ENCODE assay signal across 16 mouse cellular contexts in the genomic region with DNA sequence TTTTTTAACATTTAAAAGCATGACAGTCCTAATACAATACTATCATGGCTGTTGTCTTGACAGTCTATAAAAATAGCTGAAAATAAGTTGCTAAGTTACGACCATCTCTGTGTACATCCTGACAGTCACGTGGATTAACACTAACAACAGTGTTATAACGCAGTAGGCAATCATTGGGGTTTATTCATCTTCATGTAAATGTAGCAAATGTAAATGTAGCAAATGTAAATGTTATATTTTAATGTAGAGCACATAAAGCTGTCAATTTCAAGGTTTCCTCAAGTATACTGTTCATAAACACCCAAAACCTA. TPM values are rescaled to one million over a fixed set of nuclear protein-coding genes. Genes with fewer than 3 reads are reported as not detected.
DNase-seq lines count a peak whose midpoint lies in the region; ATAC-seq and TF ChIP-seq lines count a peak whose summit lies in the region.
"Had no signal": no experiment of that assay in that cellular context is flagged by ENCODE, and none has a peak within 500 bp of the region (broad histone marks: within the 10 kb centered on the region; RNA-seq: fewer than 3 reads in every experiment).

No protein-coding gene starts in this region.

- ATAC-seq in forebrain, embryonic 11.5 days (replicated peaks; ENCODE audit: low FRiP score), result peak; percentile 70
- ATAC-seq in limb, embryonic 12.5 days (ENCODE audit: insufficient number of reproducible peaks, insufficient read depth, low FRiP score, low TSS enrichment, low read depth), result peak; percentile 10; the same call in 1 of the 2 replicates
- ATAC-seq in hindbrain, postnatal 0 days, result peak; percentile 32; the same call in 1 of the 2 replicates
- ATAC-seq in midbrain, embryonic 14.5 days (ENCODE audit: low FRiP score, low TSS enrichment), result peak; percentile 37

- no peaks in the 10 kb centered on the region for H3K36me3 ChIP-seq in forebrain, embryonic 11.5 days (ENCODE audit: control insufficient read depth, insufficient read depth, low read length)
- no peaks in the 10 kb centered on the region for H3K36me3 ChIP-seq in forebrain, embryonic 10.5 days (replicated peaks)
- no peaks in the 10 kb centered on the region for H3K36me3 ChIP-seq in limb, embryonic 12.5 days
- no peaks in the 10 kb centered on the region for H3K36me3 ChIP-seq in limb, embryonic 10.5 days
- no peaks in the 10 kb centered on the region for H3K36me3 ChIP-seq in hindbrain, postnatal 0 days (ENCODE audit: insufficient read depth, low read length)
- H3K36me3 ChIP-seq in midbrain, embryonic 14.5 days (ENCODE audit: control insufficient read depth, insufficient read depth, low read length), result no peaks in the 10 kb centered on the region

- H3K4me3 ChIP-seq in forebrain, embryonic 11.5 days (ENCODE audit: low read depth, low read length), result no peak overlapping the region
- no peak overlapping the region for H3K4me3 ChIP-seq in forebrain, embryonic 10.5 days
- H3K4me3 ChIP-seq in limb, embryonic 12.5 days (replicated peaks), result no peak overlapping the region
- H3K4me3 ChIP-seq in limb, embryonic 10.5 days, result no peak overlapping the region
- no peak overlapping the region for H3K4me3 ChIP-seq in hindbrain, postnatal 0 days (ENCODE audit: low read length)
- H3K4me3 ChIP-seq in midbrain, embryonic 14.5 days (replicated peaks; ENCODE audit: low read depth, low read length), result no peak overlapping the region

- no peak for TF ChIP-seq CTCF in hindbrain, postnatal 0 days (IDR thresholded peaks at IDR 0.05; ENCODE audit: low read depth)

- no peaks in the 10 kb centered on the region for H3K4me1 ChIP-seq in forebrain, embryonic 11.5 days (replicated peaks; ENCODE audit: control insufficient read depth, insufficient read depth, low read length)
- no peaks in the 10 kb centered on the region for H3K4me1 ChIP-seq in forebrain, embryonic 10.5 days
- no peaks in the 10 kb centered on the region for H3K4me1 ChIP-seq in limb, embryonic 12.5 days (replicated peaks)
- no peaks in the 10 kb centered on the region for H3K4me1 ChIP-seq in limb, embryonic 10.5 days
- no peaks in the 10 kb centered on the region for H3K4me1 ChIP-seq in hindbrain, postnatal 0 days (ENCODE audit: insufficient read depth, low read length)
- no peaks in the 10 kb centered on the region for H3K4me1 ChIP-seq in midbrain, embryonic 14.5 days (ENCODE audit: control insufficient read depth, insufficient read depth, low read length)

- WGBS in forebrain, embryonic 11.5 days, result 75% methylated on average over 3 of the region's 3 CpGs
- WGBS in forebrain, embryonic 10.5 days, result 77% methylated on average over 3 of the region's 3 CpGs
- 83% methylated on average over 3 of the region's 3 CpGs for WGBS in limb, embryonic 12.5 days
- WGBS in limb, embryonic 10.5 days, result 82% methylated on average over 3 of the region's 3 CpGs
- 67% methylated on average over 3 of the region's 3 CpGs for WGBS in hindbrain, postnatal 0 days
- 72% methylated on average over 3 of the region's 3 CpGs for WGBS in midbrain, embryonic 14.5 days

- DNase-seq in forebrain, embryonic 11.5 days (ENCODE audit: low spot score), result no peak
- DNase-seq in forebrain, embryonic 10.5 days (ENCODE audit: extremely low spot score, low spot score), result no peak
- DNase-seq in limb, embryonic 10.5 days (ENCODE audit: low spot score), result no peak
- no peak for DNase-seq in hindbrain, postnatal 0 days (ENCODE audit: low spot score)
- DNase-seq in midbrain, embryonic 14.5 days, result no peak
- no peak for DNase-seq in adrenal gland, adult 18-20 months (ENCODE audit: low spot score in 2 of 2)
- DNase-seq in yolk sac, embryonic 10.5 days (ENCODE audit: low spot score), result no peak
- DNase-seq: cerebellum, adult 8-10 months; left cerebral cortex, postnatal 4 days; thymus, adult 2 months had no signal

- no peak overlapping the region for H3K27ac ChIP-seq in forebrain, embryonic 11.5 days (ENCODE audit: low read depth, low read length)
- no peak overlapping the region for H3K27ac ChIP-seq in forebrain, embryonic 10.5 days
- no peak overlapping the region for H3K27ac ChIP-seq in limb, embryonic 12.5 days
- H3K27ac ChIP-seq in limb, embryonic 10.5 days, result no peak overlapping the region
- H3K27ac ChIP-seq in hindbrain, postnatal 0 days, result no peak overlapping the region
- no peak overlapping the region for H3K27ac ChIP-seq in midbrain, embryonic 14.5 days (replicated peaks; ENCODE audit: low read depth, low read length)

- peaks cover 14% of the 10 kb centered on the region for H3K9me3 ChIP-seq in forebrain, embryonic 11.5 days (ENCODE audit: control insufficient read depth, low read length)
- H3K9me3 ChIP-seq in forebrain, embryonic 10.5 days, result peaks cover 70% of the 10 kb centered on the region
- H3K9me3 ChIP-seq in limb, embryonic 12.5 days, result peaks cover 58% of the 10 kb centered on the region
- H3K9me3 ChIP-seq in limb, embryonic 10.5 days (replicated peaks), result peaks cover 22% of the 10 kb centered on the region
- peaks cover 32% of the 10 kb centered on the region for H3K9me3 ChIP-seq in hindbrain, postnatal 0 days (ENCODE audit: low read length)
- peaks cover 36% of the 10 kb centered on the region for H3K9me3 ChIP-seq in midbrain, embryonic 14.5 days (ENCODE audit: control insufficient read depth, low read length)

- no peak overlapping the region for H3K9ac ChIP-seq in forebrain, embryonic 11.5 days (ENCODE audit: low read length)
- H3K9ac ChIP-seq in limb, embryonic 12.5 days (replicated peaks), result no peak overlapping the region
- H3K9ac ChIP-seq in hindbrain, postnatal 0 days (replicated peaks; ENCODE audit: low read length), result no peak overlapping the region
- no peak overlapping the region for H3K9ac ChIP-seq in midbrain, embryonic 14.5 days (replicated peaks; ENCODE audit: low read length)

- H3K4me2 ChIP-seq in forebrain, embryonic 11.5 days (ENCODE audit: low read depth, low read length, severe bottlenecking), result no peak overlapping the region
- no peak overlapping the region for H3K4me2 ChIP-seq in limb, embryonic 12.5 days
- no peak overlapping the region for H3K4me2 ChIP-seq in hindbrain, postnatal 0 days (ENCODE audit: low read depth, low read length)
- no peak overlapping the region for H3K4me2 ChIP-seq in midbrain, embryonic 14.5 days (ENCODE audit: low read length)

- no peaks in the 10 kb centered on the region for H3K27me3 ChIP-seq in forebrain, embryonic 11.5 days (ENCODE audit: control insufficient read depth, insufficient read depth, low read length)
- no peaks in the 10 kb centered on the region for H3K27me3 ChIP-seq in forebrain, embryonic 10.5 days (ENCODE audit: poor library complexity, severe bottlenecking)
- no peaks in the 10 kb centered on the region for H3K27me3 ChIP-seq in limb, embryonic 12.5 days
- H3K27me3 ChIP-seq in limb, embryonic 10.5 days (ENCODE audit: low read depth, poor library complexity, severe bottlenecking), result no peaks in the 10 kb centered on the region
- no peaks in the 10 kb centered on the region for H3K27me3 ChIP-seq in hindbrain, postnatal 0 days (ENCODE audit: insufficient read depth, low read length)
- no peaks in the 10 kb centered on the region for H3K27me3 ChIP-seq in midbrain, embryonic 14.5 days (ENCODE audit: control insufficient read depth, insufficient read depth, low read length)

RNA-seq across cellular contexts. Expression of a gene that starts 21.8 kb away (rescaled TPM):
- polyA plus RNA-seq in forebrain, embryonic 11.5 days (2014; fragmentation: Nextera tagmentation; extraction: Ambion mirVana), result not detected in 2 replicates
- not detected in 2 replicates for polyA plus RNA-seq in forebrain, embryonic 10.5 days (2016; fragmentation: Nextera tagmentation; extraction: Ambion mirVana)
- not detected in 2 replicates for polyA plus RNA-seq in limb, embryonic 12.5 days (2016; fragmentation: Nextera tagmentation; extraction: Ambion mirVana)
- not detected in 2 replicates for polyA plus RNA-seq in limb, embryonic 10.5 days (2016; fragmentation: Nextera tagmentation; extraction: Ambion mirVana)
- total RNA-seq in hindbrain, postnatal 0 days (2014; rRNA removed), result not detected in 2 replicates
- not detected in 2 replicates for polyA plus RNA-seq in hindbrain, postnatal 0 days (2015; fragmentation: Nextera tagmentation; extraction: Ambion mirVana)
- not detected in 2 replicates for polyA plus RNA-seq in midbrain, embryonic 14.5 days (2014; fragmentation: Nextera tagmentation; extraction: Ambion mirVana)
- not detected for total RNA-seq in adrenal gland, adult 18-20 months (2021)
- total RNA-seq: ES-E14; granulocyte monocyte progenitor cell, adult 5-6 weeks; heart, postnatal 4 days; layer of hippocampus, adult 8-10 months; left cerebral cortex, postnatal 4 days had no signal
- polyA plus RNA-seq: frontal cortex, adult 2 months; thymus, adult 2 months had no signal

RNA-seq across cellular contexts. Expression of a gene that starts 30.9 kb away (rescaled TPM):
- polyA plus RNA-seq in forebrain, embryonic 11.5 days (2014; fragmentation: Nextera tagmentation; extraction: Ambion mirVana), result not detected in 2 replicates
- polyA plus RNA-seq in forebrain, embryonic 10.5 days (2016; fragmentation: Nextera tagmentation; extraction: Ambion mirVana), result not detected in 2 replicates
- polyA plus RNA-seq in limb, embryonic 12.5 days (2016; fragmentation: Nextera tagmentation; extraction: Ambion mirVana), result not detected in 2 replicates
- not detected in 2 replicates for polyA plus RNA-seq in limb, embryonic 10.5 days (2016; fragmentation: Nextera tagmentation; extraction: Ambion mirVana)
- total RNA-seq in hindbrain, postnatal 0 days (2014; rRNA removed), result not detected in 2 replicates
- not detected in 2 replicates for polyA plus RNA-seq in hindbrain, postnatal 0 days (2015; fragmentation: Nextera tagmentation; extraction: Ambion mirVana)
- not detected in 2 replicates for polyA plus RNA-seq in midbrain, embryonic 14.5 days (2014; fragmentation: Nextera tagmentation; extraction: Ambion mirVana)
- not detected for total RNA-seq in adrenal gland, adult 18-20 months (2021)
- total RNA-seq: ES-E14; granulocyte monocyte progenitor cell, adult 5-6 weeks; heart, postnatal 4 days; layer of hippocampus, adult 8-10 months; left cerebral cortex, postnatal 4 days had no signal
- polyA plus RNA-seq: frontal cortex, adult 2 months; thymus, adult 2 months had no signal

Comparison
In these comparisons a context has a peak if more than half of its experiments do, and no peak if none do; other contexts are left out.
1. ATAC-seq: peak in every context shown above with its lines; median percentile 70 in forebrain, embryonic 11.5 days; 37 in midbrain, embryonic 14.5 days; 32 in hindbrain, postnatal 0 days; 10 in limb, embryonic 12.5 days.